Mouse (Mus musculus) inflammation-experienced regulatory T-cells, adult 6 months (primary cell): ENCODE measurements at regions not wholly inside any gene's neighbourhood (a gene's known extent, or its start where the extent isn't known, plus 50 kb on each side); places are given as distances from the start of the nearest gene placed in this dataset.
"Not testable (repeated sequence)": the region's sequence is repeated elsewhere in the genome, so short reads cannot be mapped to it uniquely, and the experiment has no call there.

Experiments
- ATAC-seq: one replicate; pipeline ENCODE4 v1.8.0; 2017

GRCm38 (mm10) chr15:41920270-41920669, 1786.1 kb downstream of the 9330182O14Rik start:
- no peak for ATAC-seq

GRCm38 (mm10) chr15:41936697-41937096, 1802.5 kb downstream of the 9330182O14Rik start:
- no peak for ATAC-seq

GRCm38 (mm10) chr15:41945226-41945625, 1811.1 kb downstream of the 9330182O14Rik start:
- ATAC-seq, result no peak

- no peak for ATAC-seq
Measured at GRCm38 (mm10) chr15:41947888-41948287, 1813.7 kb downstream of the 9330182O14Rik start.

- peak; percentile 54 for ATAC-seq
Measured at GRCm38 (mm10) chr15:41948347-41949093, 1814.4 kb downstream of the 9330182O14Rik start.

- no peak for ATAC-seq
Measured at GRCm38 (mm10) chr15:41949094-41949461, 1814.9 kb downstream of the 9330182O14Rik start.

- ATAC-seq, result peak; percentile 43
Measured at GRCm38 (mm10) chr15:41951276-41951675, 1817.1 kb downstream of the 9330182O14Rik start.

DNA sequence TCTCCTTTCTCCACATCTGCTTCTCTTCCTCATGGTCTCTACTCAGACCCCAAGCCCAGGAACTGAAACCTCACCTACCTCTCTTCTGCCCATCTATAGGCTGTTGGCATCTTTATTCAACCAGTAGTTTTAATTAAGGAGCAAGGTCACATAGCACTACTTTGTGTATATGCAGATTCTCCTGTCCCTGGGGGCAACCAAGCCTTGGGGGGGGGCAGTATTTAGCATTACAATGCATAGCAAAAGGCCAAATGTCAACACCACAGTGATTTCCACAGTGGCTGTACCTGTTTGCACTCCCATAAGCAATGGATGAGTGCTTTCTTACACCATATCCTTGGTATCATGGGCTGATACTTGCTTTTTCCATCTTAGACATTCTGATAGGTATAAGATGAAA, 1826.4 kb downstream of the 9330182O14Rik start:
- no peak for ATAC-seq

DNA sequence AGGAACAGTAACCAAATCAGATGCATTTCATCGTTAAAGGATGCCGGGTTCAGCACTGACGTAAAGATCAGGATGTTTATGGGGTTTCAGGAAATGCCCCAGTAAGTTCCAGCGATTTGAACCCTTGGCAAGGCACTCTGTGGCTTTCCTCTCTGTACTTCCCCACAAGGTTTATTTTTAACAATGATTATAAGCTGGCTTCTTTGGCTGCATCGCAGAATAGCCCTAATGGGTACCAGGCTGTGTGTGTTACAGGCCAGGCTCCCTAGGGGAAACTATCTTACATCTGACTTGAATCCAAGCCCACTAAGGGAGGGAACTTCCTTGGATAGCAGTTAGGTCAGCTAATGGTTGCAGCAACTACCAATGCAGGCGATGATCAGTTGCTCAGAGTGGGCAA, 1836.7 kb downstream of the 9330182O14Rik start:
- ATAC-seq, result no peak

- ATAC-seq, result peak; percentile 91
Measured at GRCm38 (mm10) chr15:41973263-41973662, 1839.1 kb downstream of the 9330182O14Rik start.

GRCm38 (mm10) chr15:41977196-41977595, 1843.0 kb downstream of the 9330182O14Rik start:
- no peak for ATAC-seq

- ATAC-seq, result no peak
Measured at GRCm38 (mm10) chr15:41977649-41978231, 1843.6 kb downstream of the 9330182O14Rik start.

GRCm38 (mm10) chr15:41983261-41983660, 1849.1 kb downstream of the 9330182O14Rik start:
- no peak for ATAC-seq

- no peak for ATAC-seq
Measured at GRCm38 (mm10) chr15:41984267-41984666, 1850.1 kb downstream of the 9330182O14Rik start.

GRCm38 (mm10) chr15:41986264-41986663, 1852.1 kb downstream of the 9330182O14Rik start:
- no peak for ATAC-seq

DNA sequence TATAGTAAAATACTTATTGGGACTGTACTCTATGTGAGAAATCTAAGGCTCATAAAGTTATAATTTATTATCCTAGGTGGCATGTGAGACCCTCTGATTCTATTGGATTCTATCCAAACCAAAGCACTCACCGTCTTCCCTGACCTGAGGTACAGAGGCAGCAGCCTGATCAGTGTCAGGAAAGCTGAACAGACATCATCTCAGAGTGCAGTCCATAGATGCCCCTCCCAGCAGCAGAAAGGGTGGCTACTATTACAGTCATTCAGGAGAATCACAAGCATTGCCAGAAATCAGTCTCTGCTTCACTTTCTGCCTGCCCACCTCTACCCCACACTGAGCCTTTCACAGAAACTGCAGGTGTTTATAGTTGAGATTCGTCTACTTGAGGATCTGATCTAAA, 1854.9 kb downstream of the 9330182O14Rik start:
- ATAC-seq, result no peak

GRCm38 (mm10) chr15:41991816-41992215, 1857.7 kb downstream of the 9330182O14Rik start:
- no peak for ATAC-seq

DNA sequence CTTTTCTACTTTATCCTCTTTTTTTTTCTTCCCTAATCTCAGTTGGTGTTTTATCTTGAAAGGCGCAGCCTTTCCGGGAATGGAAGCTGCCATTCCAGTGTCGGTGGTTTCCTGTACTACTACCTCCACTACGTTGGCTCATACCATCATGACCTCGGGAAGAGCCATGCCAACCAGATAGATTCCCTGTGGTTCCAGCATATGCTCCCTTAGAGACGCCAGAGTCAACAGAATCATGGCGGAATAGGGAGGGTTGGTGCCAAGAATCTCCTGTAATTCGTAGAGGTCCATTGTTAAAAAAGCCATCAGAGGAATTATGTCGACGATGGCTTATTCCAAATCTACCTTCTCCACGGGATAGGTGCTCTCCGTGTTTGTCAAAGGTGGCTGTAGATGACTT, 1898.1 kb downstream of the 9330182O14Rik start:
- not testable (repeated sequence) for ATAC-seq

GRCm38 (mm10) chr15:42047088-42047976, 1913.2 kb downstream of the 9330182O14Rik start:
- ATAC-seq, result no peak

DNA sequence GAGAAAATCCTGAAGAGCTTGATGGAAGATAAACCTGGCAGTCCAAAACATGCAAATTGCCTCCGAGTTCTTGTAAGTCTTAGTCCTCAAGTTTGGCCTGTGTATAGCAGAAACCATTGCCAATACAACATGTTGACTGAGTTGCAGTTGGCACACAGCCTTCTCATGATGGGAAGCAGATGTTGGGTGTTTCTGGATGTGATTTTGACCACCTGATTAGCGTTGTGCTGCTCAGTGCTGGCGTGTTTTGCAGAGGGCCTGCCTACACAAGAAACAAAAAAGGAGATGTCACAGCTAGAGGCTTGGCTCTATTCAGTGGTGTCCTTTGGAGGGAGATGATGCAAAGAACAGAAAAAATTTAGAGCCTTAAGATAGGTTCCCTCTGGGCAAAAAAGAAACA, 1922.6 kb downstream of the 9330182O14Rik start:
- no peak for ATAC-seq

DNA sequence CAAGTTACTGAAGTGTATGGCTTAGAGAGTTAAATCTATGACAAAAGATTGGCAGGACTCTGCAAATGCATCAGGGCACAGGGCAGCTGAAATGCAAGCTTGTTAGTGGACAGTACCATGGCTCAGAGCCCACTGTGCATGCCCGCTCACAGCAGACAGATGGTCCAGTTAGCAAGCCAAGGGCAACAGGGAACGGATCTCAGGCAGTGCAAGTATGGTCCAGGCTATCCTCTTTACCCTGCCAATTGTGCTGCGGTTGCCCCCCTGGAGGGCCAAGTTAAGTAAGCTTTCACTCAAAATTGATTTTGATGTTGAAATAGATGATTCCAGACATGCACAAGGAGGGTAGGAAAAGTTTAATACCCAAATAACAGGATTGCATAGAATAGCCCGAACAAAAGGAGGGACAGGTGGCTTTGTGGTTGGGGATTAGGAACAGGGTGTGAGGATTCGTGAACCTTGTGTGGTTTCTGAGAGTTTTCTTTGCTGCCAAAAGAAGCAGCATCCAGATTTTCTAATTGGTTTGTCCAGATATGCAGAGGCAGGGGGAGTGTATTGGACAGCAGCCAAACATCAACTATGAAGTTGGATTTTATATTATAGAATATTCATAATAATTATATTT, 1934.2 kb downstream of the 9330182O14Rik start:
- no peak for ATAC-seq

GRCm38 (mm10) chr15:42069072-42069471, 1934.9 kb downstream of the 9330182O14Rik start:
- no peak for ATAC-seq

DNA sequence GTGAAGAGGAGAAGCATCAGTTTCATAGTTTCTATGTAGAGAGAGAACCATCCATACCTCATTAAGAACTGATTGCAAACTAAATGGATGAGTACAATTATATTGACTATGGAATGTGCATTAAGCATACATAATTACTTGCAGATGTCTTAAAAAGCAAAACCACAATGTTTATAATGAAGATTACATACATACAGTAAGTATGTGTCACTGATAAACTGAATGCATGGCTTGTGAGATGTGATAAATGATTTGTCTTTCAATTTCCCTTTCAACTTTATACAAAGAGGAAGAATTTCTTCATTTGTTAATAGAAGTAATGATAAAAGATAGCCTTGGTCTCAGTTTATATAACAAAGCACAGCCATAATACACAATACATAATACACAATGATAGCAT, 1939.3 kb downstream of the 9330182O14Rik start:
- no peak for ATAC-seq
